Mouse (Mus musculus) central nervous system, embryonic 14 days (tissue): ENCODE measurements around the gene Bean1. TPM values are rescaled to one million over a fixed set of nuclear protein-coding genes. Genes with fewer than 3 reads are reported as not detected.

Source experiments
- polyA plus RNA-seq: library from polyadenylated mRNA; depleted of rRNA; stranded (reverse); fragments of >200 nt; gene quantifications from 2 replicates; pipeline ENCODE4 v1.2.3, GENCODE M21; 2012; rRNA removed

Bean1 gene
- polyA plus RNA-seq: 10.2 and 12.3 TPM in 2 replicates

GRCm38 (mm10) chr8:104170118-104171049 lies at the start of gene Bean1:
Gene Bean1 (plus strand): TSS chr8:104170442.

GRCm38 (mm10) chr8:104248276-104248675 lies 78.0 kb downstream of the Bean1 start, which contains the start of gene Tk2:
Gene Tk2 (minus strand): TSS chr8:104248558.

DNA sequence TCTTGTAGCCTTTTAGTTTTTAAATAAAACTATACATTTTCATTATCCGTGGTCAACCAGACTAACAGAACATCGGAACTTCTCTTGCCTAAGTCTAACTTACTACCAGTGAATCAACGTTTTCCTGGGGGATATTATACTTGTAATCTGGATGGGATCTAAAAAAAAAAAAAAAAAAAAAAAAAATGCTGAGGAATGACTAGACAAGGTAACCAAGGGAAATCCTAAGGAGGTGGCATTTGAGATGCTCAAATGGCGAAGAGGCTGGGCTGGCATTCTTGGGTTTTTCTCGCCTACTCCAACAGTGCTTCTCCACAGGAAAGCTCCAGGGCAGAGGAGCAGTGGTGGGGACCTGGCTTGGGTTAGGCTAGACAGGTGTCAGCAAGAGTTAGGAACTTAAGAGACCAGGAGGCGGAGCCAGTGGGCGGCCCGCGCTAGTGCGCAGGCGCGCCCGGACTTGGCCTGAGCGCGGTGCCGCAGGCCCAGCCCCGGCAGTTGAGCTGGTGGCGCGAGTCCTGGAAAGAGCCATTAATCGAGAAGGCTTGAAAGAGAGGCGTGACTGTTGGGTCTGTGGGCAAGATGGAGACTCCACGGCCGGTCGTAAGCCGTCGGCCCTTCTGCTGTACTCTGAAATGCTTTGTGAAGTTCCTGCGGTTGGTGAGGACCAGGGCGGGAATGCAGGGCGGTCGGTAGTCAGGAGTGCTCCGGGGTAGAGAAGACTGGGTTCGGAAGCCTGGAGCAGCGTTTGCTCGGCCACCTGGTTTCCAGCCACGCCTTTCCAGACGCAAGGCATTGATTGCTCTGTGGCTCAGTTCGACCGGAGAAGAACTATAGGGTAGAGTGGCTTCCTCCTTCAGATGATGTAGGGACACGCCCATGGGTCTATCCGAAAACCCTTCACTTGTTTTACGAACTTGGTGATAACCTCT lies 80.5 kb downstream of the Bean1 start, which contains the start of gene Cklf:
Cklf (plus strand) TSS at position 423 of the 929 bp plus-strand sequence.

Other genes starting within 250 kb of the Bean1 start
- 29.5 and 38.4 TPM in 2 replicates for gene Cdh5, start 68.8 kb upstream of the Bean1 start, polyA plus RNA-seq
- 35.7 and 37.4 TPM in 2 replicates for gene Tk2, start 78.1 kb downstream of the Bean1 start, polyA plus RNA-seq
- 47.6 and 48.8 TPM in 2 replicates for gene Cklf, start 80.4 kb downstream of the Bean1 start, polyA plus RNA-seq
- not detected in 2 replicates for gene Cmtm2a, start 122.7 kb downstream of the Bean1 start, polyA plus RNA-seq
- gene Gm45711, start 139.6 kb downstream of the Bean1 start, polyA plus RNA-seq: not detected in 2 replicates
- gene Cmtm1, start 139.7 kb downstream of the Bean1 start, polyA plus RNA-seq: not detected in 2 replicates
- not detected in 2 replicates for gene Gm11020, start 151.1 kb downstream of the Bean1 start, polyA plus RNA-seq
- gene Cmtm2b, start 151.8 kb downstream of the Bean1 start, polyA plus RNA-seq: not detected in 2 replicates
- 49.4 and 80.1 TPM in 2 replicates for gene Cmtm3, start 169.0 kb downstream of the Bean1 start, polyA plus RNA-seq
- 17.2 and 17.3 TPM in 2 replicates for gene Cmtm4, start 225.4 kb downstream of the Bean1 start, polyA plus RNA-seq